Mouse (Mus musculus) kidney, adult 9 months (tissue): ENCODE results near the gene Ip6k2.

ENCODE experiments used
- DNase-seq: peaks from one replicate; pipeline ENCODE4 v3.0.0; 2022

Gene Ip6k2

DNA sequence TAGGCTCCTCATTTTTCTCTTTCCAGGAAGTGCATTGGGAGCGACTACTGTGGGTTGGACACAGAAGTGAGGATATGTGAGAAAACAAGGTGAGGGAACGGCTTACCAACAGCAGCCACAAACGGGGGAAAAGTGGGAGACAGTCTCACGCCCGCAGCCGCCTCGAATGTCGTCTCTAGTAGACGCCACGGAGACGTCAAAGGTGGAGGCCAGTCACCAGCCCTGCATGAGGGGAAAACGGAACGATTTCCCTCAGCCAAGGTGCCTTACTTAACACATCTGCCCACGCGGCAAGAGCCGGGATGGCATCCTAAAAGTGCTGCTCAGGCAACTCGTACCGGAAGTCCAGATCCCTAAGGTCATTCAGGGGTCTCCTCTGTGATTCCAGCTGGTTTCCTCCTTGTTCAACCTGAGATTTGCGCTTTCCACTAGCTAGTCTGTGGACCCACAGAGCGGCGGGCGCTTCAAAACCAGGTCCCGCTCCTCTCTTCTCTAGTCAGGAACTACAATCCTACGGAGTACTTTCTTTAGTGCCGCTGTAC is 40.6 kb downstream of the Ip6k2 start:
- no peak for DNase-seq

DNA sequence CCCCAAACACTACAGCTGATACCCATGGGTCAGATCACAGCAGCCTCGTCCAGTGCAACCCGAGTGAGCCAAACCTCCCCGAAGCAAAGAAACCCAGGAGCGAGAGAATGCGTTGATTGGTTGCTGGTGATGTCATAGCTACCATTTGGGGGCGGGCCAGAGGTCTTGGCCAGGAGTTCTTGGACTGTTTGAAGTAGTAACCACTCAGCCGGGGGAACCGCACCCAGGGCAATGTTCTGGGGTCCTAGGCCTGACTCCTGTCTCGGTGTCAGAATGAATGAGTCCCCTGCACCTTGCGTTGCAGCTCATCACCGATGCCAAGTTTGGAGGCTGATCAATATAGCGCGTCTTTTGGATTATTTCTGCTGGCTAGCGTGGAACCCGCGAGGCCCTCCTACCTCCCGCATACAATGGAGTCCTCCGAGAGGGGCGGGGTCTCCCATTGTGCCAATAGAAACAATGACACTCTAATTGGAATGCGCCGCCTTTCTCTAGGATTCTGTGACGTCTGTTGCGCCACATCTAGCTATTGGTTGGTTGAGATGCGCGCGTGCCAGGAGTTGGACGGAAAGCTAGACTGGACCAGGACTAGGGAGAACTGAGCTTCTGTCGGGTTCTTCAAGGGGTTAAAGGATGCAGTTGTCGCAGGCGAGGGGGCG is 41.3 kb downstream of the Ip6k2 start:
- DNase-seq, result no peak

DNA sequence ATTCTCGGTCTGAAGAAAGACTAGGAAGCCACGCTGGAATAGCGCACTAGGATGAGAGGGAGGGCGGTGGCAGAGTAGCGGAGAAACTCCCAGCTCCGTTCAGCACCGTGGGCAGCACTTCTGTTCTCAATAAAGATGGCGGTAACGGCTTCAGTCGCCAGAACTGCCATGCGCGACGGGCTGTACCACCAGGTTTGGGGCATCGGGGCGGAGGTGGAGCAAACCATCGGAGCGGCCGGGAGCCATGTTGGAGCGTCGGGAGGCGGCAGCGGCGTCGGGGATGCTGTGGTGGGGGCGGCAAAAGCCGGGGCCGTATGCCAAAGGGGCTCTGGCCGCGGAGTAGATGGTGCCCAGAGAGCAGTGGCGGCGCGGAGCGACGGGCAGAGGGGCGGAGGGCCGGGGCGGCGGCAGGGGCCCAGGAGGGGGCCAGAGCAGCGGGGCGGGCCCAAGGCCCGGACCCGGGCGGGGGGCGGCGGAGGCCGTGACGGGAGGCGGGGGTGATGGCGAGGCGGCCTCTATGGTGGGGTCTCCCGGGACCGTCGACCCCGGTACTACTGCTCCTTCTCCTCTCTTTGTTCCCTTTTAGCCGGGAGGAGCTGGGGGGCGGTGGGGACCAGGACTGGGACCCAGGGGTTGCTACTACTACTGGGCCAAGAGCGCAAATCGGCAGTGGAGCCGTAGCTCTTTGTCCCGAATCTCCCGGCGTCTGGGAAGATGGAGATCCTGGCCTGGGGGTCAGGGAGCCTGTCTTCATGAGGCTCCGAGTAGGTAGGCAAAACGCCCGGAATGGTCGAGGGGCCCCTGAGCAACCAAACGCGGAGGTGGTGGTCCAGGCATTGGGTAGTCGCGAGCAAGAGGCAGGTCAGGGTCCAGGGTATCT is 42.5 kb downstream of the Ip6k2 start, which contains the start of gene Celsr3:
Celsr3 (plus strand) TSS at position 501 of the 880 bp plus-strand sequence.
- no peak for DNase-seq

DNA sequence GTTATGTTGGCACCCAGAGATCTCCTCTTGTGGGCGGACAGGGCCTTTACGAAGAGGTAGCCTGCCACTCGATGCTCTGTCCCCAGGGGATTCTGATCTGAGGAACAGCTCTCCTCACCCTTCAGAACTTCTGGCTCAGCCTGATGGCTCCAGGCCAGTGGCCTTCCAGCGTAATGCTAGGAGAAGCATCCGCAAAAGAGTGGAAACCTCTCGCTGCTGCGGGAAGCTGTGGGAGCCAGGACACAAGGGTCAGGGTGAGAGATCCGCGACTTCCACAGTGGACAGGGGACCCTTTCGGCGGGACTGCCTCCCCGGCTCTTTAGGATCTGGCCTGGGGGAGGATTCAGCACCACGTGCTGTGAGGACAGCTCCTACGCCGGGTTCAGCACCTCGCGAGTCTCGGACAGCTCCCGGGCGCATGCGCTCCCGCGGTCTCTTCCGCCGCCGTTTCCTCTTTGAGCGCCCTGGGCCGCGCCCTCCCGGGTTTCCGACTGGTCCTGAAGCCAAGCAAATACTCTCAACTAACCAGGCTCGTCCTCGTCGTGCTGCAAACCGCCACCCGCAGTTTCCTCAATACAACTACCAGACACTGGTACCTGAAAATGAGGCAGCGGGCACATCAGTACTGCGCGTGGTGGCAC is 43.2 kb downstream of the Ip6k2 start:
- DNase-seq, result peak; percentile 68

DNA sequence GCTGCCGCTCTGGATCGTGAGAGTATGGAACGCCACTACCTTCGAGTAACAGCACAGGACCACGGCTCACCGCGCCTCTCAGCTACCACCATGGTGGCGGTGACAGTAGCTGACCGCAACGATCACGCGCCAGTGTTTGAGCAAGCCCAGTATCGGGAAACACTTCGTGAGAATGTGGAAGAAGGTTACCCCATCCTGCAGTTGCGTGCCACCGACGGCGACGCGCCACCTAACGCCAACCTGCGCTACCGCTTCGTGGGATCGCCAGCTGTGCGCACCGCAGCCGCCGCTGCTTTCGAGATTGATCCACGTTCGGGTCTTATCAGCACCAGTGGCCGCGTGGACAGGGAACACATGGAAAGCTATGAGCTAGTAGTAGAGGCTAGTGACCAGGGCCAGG is 43.9 kb downstream of the Ip6k2 start:
- no peak for DNase-seq

DNA sequence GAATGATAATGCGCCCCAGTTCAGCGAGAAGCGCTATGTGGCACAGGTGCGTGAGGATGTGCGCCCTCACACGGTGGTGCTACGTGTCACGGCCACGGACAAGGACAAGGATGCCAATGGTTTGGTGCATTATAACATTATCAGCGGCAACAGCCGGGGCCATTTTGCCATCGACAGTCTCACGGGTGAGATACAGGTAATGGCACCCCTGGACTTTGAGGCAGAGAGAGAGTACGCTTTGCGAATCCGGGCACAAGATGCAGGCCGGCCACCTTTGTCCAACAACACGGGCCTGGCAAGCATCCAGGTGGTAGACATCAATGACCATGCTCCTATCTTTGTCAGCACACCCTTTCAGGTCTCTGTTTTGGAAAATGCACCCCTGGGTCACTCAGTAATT is 44.3 kb downstream of the Ip6k2 start:
- no peak for DNase-seq

DNA sequence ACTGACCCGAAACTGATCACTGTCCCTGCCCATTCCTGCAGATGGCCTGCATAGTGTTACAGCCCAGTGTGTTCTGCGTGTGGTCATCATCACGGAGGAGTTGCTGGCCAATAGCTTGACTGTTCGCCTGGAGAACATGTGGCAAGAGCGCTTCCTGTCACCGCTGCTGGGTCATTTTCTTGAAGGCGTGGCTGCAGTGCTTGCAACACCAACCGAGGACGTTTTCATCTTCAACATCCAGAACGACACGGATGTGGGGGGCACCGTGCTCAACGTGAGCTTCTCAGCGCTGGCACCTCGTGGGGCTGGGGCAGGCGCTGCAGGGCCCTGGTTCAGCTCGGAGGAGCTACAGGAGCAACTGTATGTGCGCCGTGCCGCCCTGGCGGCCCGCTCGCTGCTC is 48.0 kb downstream of the Ip6k2 start:
- DNase-seq, result no peak

DNA sequence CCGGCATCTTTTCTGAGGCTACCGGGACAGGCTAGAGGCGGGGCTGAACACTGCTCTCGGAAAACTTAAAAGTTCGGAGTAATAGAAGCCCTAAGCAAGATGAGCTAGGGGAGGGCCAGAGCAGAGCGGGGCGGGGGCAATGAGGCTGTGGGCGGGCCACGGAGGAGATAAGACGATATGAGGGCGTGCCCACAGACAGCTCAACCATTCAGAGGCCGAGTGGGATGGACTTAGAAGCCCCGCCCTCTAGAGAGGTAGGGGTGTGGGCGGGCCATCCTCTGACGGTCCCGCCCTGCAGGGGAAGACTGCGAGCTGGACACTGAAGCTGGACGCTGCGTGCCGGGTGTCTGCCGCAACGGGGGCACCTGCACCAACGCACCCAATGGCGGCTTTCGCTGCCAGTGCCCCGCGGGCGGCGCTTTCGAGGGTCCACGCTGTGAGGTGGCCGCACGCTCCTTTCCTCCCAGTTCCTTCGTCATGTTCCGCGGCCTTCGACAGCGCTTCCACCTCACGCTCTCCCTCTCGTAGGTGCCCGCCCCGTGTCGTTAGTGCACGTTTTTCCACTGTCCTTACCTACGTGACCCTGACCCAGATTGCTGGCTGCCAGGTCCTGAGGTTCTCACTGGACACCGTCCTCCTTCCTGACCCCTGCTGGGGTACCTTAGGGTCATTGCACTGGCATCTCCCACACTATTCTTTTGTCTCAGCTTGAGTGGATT is 49.0 kb downstream of the Ip6k2 start:
- DNase-seq, result peak; percentile 96

DNA sequence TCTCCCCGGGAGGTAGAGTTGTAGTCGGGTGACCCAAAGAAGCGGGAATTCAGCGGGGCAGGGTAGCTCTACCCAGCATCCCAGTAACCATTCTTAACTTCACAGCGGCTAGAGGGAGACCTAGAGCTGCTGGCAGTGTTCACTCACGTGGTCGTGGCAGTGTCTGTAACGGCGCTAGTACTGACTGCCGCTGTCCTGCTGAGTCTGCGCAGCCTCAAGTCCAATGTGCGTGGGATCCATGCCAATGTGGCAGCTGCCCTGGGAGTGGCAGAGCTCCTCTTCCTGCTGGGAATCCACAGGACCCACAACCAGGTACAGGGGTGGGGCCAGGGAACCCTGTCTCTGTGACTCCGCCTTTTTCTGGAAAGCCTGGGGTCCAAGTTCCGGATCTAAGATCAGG is 59.4 kb downstream of the Ip6k2 start:
- DNase-seq, result peak; percentile 92

DNA sequence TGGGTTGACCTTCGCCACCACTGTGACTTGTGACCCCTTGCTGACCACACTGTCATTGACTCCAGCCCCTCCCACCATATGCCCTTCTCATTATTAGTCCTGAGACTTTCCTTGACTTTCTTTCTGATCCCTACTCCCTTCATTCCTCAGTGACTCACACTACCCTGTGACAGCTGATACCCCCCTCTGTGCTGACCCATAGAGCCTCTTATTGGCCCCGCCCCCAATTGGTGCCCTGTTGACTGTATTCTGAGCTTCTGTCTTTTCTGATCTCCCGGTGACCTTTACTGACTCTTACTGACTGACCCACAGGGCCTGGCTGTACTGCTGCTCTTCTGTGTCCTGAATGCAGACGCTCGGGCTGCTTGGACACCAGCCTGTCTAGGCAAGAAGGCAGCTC is 61.8 kb downstream of the Ip6k2 start:
- no peak for DNase-seq

DNA sequence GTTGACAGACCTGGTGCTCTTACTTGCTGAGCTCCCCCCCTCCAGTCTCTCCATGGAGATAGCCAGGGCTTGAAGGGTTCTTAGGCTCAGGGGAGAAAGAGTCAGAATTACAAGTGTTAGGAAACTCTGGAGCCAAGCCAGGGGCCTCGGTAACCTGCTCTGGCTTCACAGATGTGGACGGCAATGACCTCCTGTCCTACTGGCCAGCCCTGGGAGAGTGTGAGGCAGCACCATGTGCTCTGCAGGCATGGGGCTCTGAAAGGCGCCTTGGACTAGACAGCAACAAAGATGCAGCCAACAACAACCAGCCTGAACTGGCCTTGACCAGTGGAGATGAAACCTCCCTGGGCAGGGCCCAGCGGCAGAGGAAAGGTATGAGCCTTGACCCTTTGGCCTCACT is 63.8 kb downstream of the Ip6k2 start:
- peak; percentile 36 for DNase-seq

DNA sequence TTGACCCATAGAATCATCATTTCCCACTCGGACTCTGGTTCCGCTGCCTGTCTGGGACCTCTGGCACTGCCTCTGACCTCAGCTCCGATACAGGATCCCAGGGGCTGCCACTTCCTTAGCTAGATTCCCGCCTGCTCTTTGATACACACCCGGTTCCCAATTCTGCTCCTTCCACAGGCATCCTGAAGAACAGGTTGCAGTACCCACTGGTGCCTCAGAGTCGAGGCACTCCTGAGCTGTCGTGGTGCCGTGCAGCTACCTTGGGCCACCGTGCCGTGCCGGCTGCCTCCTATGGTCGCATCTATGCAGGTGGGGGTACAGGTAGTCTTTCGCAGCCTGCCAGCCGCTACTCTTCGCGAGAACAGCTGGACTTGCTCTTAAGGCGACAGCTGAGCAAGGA is 64.8 kb downstream of the Ip6k2 start:
- DNase-seq, result no peak

DNA sequence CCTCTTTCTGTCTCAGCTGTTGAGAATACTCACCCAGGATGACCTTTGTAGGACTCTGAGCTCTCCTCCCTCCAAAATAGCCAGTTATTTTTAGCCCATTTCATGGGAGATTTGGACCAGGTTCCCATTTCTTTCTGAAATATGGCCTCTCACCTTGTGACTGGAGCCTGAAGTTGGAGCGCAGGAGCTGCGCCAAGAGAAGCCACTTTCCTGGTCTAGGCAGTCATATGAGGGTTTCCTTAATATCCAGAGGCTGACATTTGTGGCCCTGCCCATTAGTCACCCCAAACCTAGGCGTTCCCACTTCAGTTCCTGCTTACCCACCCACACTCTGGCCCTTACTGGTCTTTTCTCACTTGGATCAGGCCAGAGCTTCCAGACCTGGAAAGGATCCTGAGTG is 69.4 kb downstream of the Ip6k2 start, which contains the start of gene Slc26a6:
Slc26a6 (plus strand) TSS at position 308 of the 400 bp plus-strand sequence.
- DNase-seq, result no peak

DNA sequence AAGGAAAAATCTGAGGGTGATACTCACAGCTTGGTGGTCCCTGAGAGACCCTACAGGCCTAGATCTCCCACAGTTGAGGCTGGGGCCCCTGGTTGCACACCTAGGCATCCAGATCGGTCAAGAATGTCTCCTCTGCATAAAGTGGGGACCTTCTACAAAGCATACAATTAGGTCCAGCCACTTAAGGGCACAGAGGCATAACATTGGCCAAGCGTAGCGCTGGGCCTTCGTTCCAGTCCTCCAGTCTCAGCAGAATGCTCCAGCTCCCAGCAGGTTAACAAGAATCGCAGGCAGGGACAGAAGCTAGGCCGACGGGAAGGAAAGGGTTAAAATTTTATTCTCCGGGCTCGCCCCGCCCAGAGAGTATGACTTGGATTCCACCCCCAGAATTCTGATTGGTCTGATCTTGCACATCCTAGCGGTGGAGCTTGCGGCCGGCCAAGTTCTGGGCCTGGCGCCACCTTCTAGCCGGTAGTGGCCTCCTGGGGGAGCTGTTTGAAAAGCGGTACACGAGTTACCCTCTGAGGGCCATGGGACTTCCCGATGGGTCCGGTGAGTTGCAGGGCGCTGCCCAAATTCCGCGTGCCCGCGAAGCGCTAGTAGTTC is 70.1 kb downstream of the Ip6k2 start:
- peak; percentile 97 for DNase-seq

DNA sequence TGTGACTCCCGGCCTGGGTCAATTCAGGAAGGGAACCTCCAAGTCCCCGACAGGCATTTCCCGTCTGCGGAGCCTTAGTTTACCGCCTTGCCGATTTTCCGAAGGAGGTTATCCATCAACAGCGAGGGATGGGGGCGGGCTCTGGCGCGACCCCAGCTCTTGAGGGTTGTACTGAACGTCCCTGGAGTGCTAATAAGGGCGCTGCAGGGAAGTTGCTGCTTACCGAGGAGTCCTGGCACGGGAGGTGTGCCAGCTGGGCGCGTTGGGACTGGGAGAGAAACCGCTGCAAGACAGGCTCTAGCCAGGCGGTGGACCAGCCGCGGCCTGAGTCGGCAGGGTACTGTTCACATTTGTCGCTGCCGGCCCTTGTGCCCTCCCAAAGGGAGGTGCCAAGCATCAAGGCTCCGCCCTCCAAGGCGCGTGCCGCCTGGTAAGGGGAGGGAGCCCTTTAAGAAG is 70.7 kb downstream of the Ip6k2 start:
- DNase-seq, result peak; percentile 91

DNA sequence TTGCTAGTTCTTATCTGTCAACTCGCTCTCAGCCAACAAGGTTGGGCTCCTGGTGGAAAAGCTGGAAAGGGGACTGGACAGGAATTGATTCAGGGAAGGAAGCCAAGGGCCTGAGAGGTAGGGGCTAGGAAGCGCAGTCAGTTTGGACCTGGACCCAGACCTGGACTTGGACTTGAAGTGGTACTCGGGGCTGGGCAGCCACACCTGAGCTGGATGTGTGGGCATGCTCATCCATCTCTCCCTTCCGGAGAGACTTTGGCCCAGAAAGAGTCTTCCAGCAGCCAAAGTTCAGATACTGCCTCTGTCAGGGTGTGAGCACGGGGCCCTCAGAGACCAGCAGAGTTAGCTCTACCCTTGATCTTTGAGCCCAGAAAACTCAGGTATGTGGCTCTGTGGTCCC is 71.7 kb downstream of the Ip6k2 start:
- DNase-seq, result peak; percentile 72
